Mouse (Mus musculus): ENCODE measurements around the gene Tjp1. TPM values are rescaled to one million over a fixed set of nuclear protein-coding genes. Genes with fewer than 3 reads are reported as not detected.

Tjp1 gene
- polyA plus RNA-seq, 1 experiment from 2014 or later = 42.0 TPM

DNA sequence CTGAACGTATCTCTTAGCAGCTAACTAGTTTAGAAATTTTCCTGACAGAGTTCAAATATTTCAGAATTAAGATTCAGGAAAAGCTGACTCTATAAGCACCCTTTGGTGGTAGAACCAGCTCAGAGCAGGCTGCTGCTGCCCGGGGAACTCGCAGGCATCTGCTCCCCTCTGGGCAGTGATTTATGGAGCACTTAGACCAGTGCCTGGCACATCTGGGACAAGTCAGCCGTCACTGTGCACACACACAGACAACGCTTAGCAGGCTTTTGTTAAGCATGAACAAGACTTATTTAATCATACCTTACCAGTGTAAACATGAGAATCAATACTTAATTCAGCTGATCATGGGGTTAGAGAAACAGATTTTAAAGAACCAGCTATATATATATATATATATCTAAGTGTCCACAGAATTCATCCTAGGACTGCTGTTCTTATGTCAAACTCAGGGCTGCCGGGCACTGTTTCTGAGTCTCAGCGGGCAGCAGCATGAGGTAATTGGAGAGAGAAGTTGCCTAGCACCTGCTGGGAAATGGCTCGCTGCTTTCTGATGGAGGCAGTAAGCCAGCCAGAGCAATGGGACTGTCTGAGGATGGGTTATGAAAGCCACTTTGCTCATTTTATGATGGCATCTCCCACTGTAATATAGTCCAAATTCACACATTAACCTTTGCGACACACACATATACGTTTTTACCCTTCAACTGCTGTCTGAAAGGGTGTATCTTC is 14.0 kb downstream of the Tjp1 start:
- no peaks in the 10 kb centered on the region for H3K4me1 ChIP-seq (ENCODE audit: insufficient read depth, low read depth, low read length)
- no peak overlapping the region for H3K9ac ChIP-seq (replicated peaks; ENCODE audit: low read depth)
- no peaks in the 10 kb centered on the region for H3K36me3 ChIP-seq (ENCODE audit: insufficient read depth, low read length)
- 38% methylated on average over 10 of the region's 10 CpGs for WGBS
- H3K9me3 ChIP-seq (ENCODE audit: low read length) = no peaks in the 10 kb centered on the region
- no peak overlapping the region for H3K4me2 ChIP-seq (replicated peaks; ENCODE audit: low read depth, low read length)
- ATAC-seq = no peak
- no peak for DNase-seq (ENCODE audit: low spot score)
- no peaks in the 10 kb centered on the region for H3K27me3 ChIP-seq (replicated peaks; ENCODE audit: insufficient read depth, low read length)
- TF ChIP-seq CTCF (IDR thresholded peaks at IDR 0.05) (no peak), EP300 (IDR thresholded peaks at IDR 0.05) (no peak)
- no peak overlapping the region for H3K4me3 ChIP-seq (ENCODE audit: low read depth, low read length)
- no peak overlapping the region for H3K27ac ChIP-seq (ENCODE audit: low read length)

DNA sequence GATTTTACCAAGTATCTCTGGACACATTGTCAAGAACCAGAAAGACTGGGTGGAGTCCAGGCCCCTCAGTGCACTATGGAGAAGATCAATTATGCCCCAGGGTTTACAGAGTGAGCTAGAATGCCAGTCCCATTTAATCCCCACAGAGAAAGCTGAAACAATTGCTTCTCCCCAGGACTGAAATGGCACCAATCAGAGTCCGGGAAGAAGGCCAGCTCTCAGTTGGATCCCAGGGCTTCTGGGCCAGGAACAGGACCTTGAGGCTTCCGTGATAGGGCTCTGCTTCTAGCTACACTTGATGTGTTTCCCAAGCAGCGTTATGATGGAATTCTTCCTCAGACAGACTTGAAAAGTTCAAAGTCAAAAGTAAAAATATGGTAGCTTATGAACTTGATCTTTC is 18.2 kb downstream of the Tjp1 start:
- Histone ChIP-seq H3K27me3 (replicated peaks; ENCODE audit: insufficient read depth, low read length) (no peaks in the 10 kb centered on the region), H3K4me1 (ENCODE audit: insufficient read depth, low read depth, low read length) (no peaks in the 10 kb centered on the region), H3K9me3 (ENCODE audit: low read length) (no peaks in the 10 kb centered on the region), H3K27ac (ENCODE audit: low read length) (no peak overlapping the region), H3K36me3 (ENCODE audit: insufficient read depth, low read length) (no peaks in the 10 kb centered on the region), H3K9ac (replicated peaks; ENCODE audit: low read depth) (no peak overlapping the region), H3K4me2 (replicated peaks; ENCODE audit: low read depth, low read length) (no peak overlapping the region), H3K4me3 (ENCODE audit: low read depth, low read length) (no peak overlapping the region)
- DNase-seq (ENCODE audit: low spot score) (no peak), ATAC-seq (no peak)
- no peak for TF ChIP-seq CTCF (IDR thresholded peaks at IDR 0.05)
- TF ChIP-seq EP300 (IDR thresholded peaks at IDR 0.05) = no peak
- WGBS = 73% methylated on average over 3 of the region's 3 CpGs

DNA sequence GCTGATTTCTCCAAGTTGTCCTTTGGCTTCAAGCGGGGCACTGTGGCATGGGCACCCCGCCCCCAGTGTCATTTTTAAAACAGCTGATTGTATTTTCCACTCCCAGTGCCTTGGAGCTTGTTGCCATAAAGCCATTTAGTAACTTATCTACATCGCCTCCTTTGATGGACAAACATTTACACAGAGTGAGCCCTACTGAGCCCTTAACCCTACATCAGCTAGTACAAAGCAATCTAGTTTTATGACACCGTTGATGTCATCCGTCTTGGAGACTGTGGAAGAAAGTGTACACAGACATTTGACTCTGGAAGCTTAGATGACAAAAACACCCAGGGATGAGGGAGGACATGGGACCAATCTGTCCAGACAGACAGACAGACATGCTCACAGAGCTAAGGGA is 20.2 kb downstream of the Tjp1 start:
- DNase-seq (ENCODE audit: low spot score) = no peak
- H3K27ac ChIP-seq (ENCODE audit: low read length) = no peak overlapping the region
- no peaks in the 10 kb centered on the region for H3K4me1 ChIP-seq (ENCODE audit: insufficient read depth, low read depth, low read length)
- TF ChIP-seq EP300 (IDR thresholded peaks at IDR 0.05) (no peak), CTCF (IDR thresholded peaks at IDR 0.05) (no peak)
- no peak overlapping the region for H3K4me2 ChIP-seq (replicated peaks; ENCODE audit: low read depth, low read length)
- no peaks in the 10 kb centered on the region for H3K27me3 ChIP-seq (replicated peaks; ENCODE audit: insufficient read depth, low read length)
- no peak overlapping the region for H3K4me3 ChIP-seq (ENCODE audit: low read depth, low read length)
- 63% methylated on average over 5 of the region's 5 CpGs for WGBS
- no peak overlapping the region for H3K9ac ChIP-seq (replicated peaks; ENCODE audit: low read depth)
- no peaks in the 10 kb centered on the region for H3K9me3 ChIP-seq (ENCODE audit: low read length)
- no peak for ATAC-seq
- no peaks in the 10 kb centered on the region for H3K36me3 ChIP-seq (ENCODE audit: insufficient read depth, low read length)

GRCm38 (mm10) chr7:65502486-65503322 is 24.9 kb downstream of the Tjp1 start:
- Histone ChIP-seq H3K27ac (ENCODE audit: low read length) (no peak overlapping the region), H3K4me1 (ENCODE audit: insufficient read depth, low read depth, low read length) (no peaks in the 10 kb centered on the region), H3K36me3 (ENCODE audit: insufficient read depth, low read length) (no peaks in the 10 kb centered on the region), H3K4me3 (ENCODE audit: low read depth, low read length) (no peak overlapping the region), H3K9me3 (ENCODE audit: low read length) (no peaks in the 10 kb centered on the region), H3K27me3 (replicated peaks; ENCODE audit: insufficient read depth, low read length) (no peaks in the 10 kb centered on the region), H3K4me2 (replicated peaks; ENCODE audit: low read depth, low read length) (no peak overlapping the region), H3K9ac (replicated peaks; ENCODE audit: low read depth) (no peak overlapping the region)
- no peak for TF ChIP-seq CTCF (IDR thresholded peaks at IDR 0.05)
- no peak for TF ChIP-seq EP300 (IDR thresholded peaks at IDR 0.05)
- ATAC-seq = no peak
- 62% methylated on average over 10 of the region's 10 CpGs for WGBS
- DNase-seq (ENCODE audit: low spot score) = no peak

GRCm38 (mm10) chr7:65500746-65501145 is 26.8 kb downstream of the Tjp1 start:
- Histone ChIP-seq H3K4me1 (ENCODE audit: insufficient read depth, low read depth, low read length) (no peaks in the 10 kb centered on the region), H3K27ac (ENCODE audit: low read length) (no peak overlapping the region), H3K9me3 (ENCODE audit: low read length) (no peaks in the 10 kb centered on the region), H3K4me2 (replicated peaks; ENCODE audit: low read depth, low read length) (no peak overlapping the region), H3K4me3 (ENCODE audit: low read depth, low read length) (no peak overlapping the region), H3K36me3 (ENCODE audit: insufficient read depth, low read length) (no peaks in the 10 kb centered on the region), H3K27me3 (replicated peaks; ENCODE audit: insufficient read depth, low read length) (no peaks in the 10 kb centered on the region), H3K9ac (replicated peaks; ENCODE audit: low read depth) (no peak overlapping the region)
- ATAC-seq (no peak), DNase-seq (ENCODE audit: low spot score) (no peak)
- 35% methylated on average over 7 of the region's 7 CpGs for WGBS
- TF ChIP-seq CTCF (IDR thresholded peaks at IDR 0.05) = no peak
- TF ChIP-seq EP300 (IDR thresholded peaks at IDR 0.05) = no peak

- DNase-seq (ENCODE audit: low spot score) (peak; percentile 82), ATAC-seq (peak; percentile 83)
- WGBS = 47% methylated on average over 12 of the region's 12 CpGs
- Histone ChIP-seq H3K27ac (ENCODE audit: low read length) (no peak overlapping the region), H3K4me1 (ENCODE audit: insufficient read depth, low read depth, low read length) (no peaks in the 10 kb centered on the region; the same call in 1 of the 2 replicates), H3K9me3 (ENCODE audit: low read length) (no peaks in the 10 kb centered on the region), H3K4me2 (replicated peaks; ENCODE audit: low read depth, low read length) (no peak overlapping the region), H3K4me3 (ENCODE audit: low read depth, low read length) (no peak overlapping the region), H3K27me3 (replicated peaks; ENCODE audit: insufficient read depth, low read length) (no peaks in the 10 kb centered on the region), H3K9ac (replicated peaks; ENCODE audit: low read depth) (no peak overlapping the region), H3K36me3 (ENCODE audit: insufficient read depth, low read length) (no peaks in the 10 kb centered on the region)
- TF ChIP-seq CTCF (IDR thresholded peaks at IDR 0.05) = peak; percentile 93
- no peak for TF ChIP-seq EP300 (IDR thresholded peaks at IDR 0.05)
Measured at GRCm38 (mm10) chr7:65497733-65498583, 29.6 kb downstream of the Tjp1 start.
